Mouse (Mus musculus): ENCODE results near the gene Lrrk1. TPM values are rescaled to one million over a fixed set of nuclear protein-coding genes. Genes with fewer than 3 reads are reported as not detected.

Lrrk1 gene
- polyA plus RNA-seq, 1 experiment from 2014 or later = 15.4 TPM

DNA sequence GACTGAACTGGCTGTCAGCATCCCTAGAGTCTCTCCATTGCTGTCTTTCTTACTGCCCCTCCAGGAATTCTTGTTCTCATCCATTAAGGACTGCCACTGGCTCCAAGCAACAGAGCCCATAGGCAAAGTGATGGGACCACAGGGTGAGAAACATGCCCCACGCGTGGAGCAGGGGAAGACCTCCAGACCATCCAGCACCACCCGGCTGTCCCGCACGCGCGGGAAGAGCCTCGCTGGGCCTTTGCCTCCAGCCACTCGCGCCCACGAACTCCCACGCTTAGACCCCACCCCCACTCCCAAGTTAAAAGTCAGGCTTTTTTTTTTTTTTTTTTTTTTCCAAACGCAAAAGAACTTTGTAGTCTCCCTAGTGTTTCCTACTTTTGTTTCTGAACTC lies 734 bp downstream of the Lrrk1 start:
- Histone ChIP-seq H3K9me3 (ENCODE audit: control insufficient read depth, low read length) (no peaks in the 10 kb centered on the region), H3K36me3 (ENCODE audit: control insufficient read depth, insufficient read depth, low read length) (no peaks in the 10 kb centered on the region), H3K27me3 (replicated peaks; ENCODE audit: control insufficient read depth, insufficient read depth, low read length) (no peaks in the 10 kb centered on the region), H3K4me2 (ENCODE audit: low read depth, low read length) (peak overlapping the region; percentile 88), H3K4me1 (ENCODE audit: control insufficient read depth, insufficient read depth, low read length) (peaks cover 25% of the 10 kb centered on the region), H3K9ac (ENCODE audit: low read depth, low read length) (peak overlapping the region; percentile 95), H3K4me3 (ENCODE audit: low read length) (peak overlapping the region; percentile 91), H3K27ac (ENCODE audit: low read length) (peak overlapping the region; percentile 88)
- ATAC-seq = peak; percentile 5; the same call in 1 of the 2 replicates
- WGBS = 4% methylated on average over 13 of the region's 13 CpGs

DNA sequence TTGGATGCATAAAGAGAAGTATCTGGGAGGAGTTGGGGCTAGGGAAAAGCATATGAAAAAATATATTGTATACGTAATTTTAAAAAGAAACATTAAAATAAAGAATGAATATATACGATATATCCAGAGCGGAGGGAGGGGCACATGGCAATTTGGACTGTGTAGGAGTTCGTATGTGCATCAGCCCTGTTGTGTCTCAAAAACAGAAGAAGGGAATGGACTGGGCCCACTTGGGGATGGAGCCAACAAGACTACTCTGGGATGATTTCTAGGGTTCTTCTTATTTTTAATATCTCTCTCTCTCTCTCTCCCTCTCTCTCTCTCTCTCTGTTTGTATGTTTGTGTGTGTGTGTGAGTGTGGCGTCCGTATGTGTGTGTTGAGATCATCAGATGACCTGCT lies 1.7 kb downstream of the Lrrk1 start:
- H3K4me2 ChIP-seq (ENCODE audit: low read depth, low read length) = no peak overlapping the region
- H3K9me3 ChIP-seq (ENCODE audit: control insufficient read depth, low read length) = no peaks in the 10 kb centered on the region
- H3K27me3 ChIP-seq (replicated peaks; ENCODE audit: control insufficient read depth, insufficient read depth, low read length) = no peaks in the 10 kb centered on the region
- ATAC-seq = no peak
- H3K4me3 ChIP-seq (ENCODE audit: low read length) = no peak overlapping the region
- peaks cover 25% of the 10 kb centered on the region for H3K4me1 ChIP-seq (ENCODE audit: control insufficient read depth, insufficient read depth, low read length)
- no peaks in the 10 kb centered on the region for H3K36me3 ChIP-seq (ENCODE audit: control insufficient read depth, insufficient read depth, low read length)
- 96% methylated on average over 6 of the region's 6 CpGs for WGBS
- no peak overlapping the region for H3K27ac ChIP-seq (ENCODE audit: low read length)
- no peak overlapping the region for H3K9ac ChIP-seq (ENCODE audit: low read depth, low read length)

DNA sequence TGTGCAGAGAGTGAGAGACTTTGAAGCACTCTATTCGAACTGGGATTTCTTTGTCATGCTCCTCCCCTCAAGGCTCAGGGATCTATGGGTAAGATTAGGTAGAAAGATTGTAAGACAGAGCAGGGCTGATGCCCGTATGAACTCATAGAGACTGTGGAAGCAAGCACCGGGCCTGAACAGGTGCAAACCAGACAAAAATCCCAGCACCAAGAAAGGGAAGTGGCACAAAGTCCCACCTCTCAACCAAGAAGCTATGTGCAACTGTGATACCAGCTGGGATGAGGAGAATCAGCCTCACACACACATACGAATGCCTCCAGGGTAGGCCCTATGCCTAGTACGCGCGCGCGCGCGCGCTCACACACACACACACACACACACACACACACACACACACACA lies 2.3 kb downstream of the Lrrk1 start:
- no peak overlapping the region for H3K4me3 ChIP-seq (ENCODE audit: low read length)
- no peaks in the 10 kb centered on the region for H3K36me3 ChIP-seq (ENCODE audit: control insufficient read depth, insufficient read depth, low read length)
- no peak for ATAC-seq
- no peaks in the 10 kb centered on the region for H3K27me3 ChIP-seq (replicated peaks; ENCODE audit: control insufficient read depth, insufficient read depth, low read length)
- no peaks in the 10 kb centered on the region for H3K9me3 ChIP-seq (ENCODE audit: control insufficient read depth, low read length)
- H3K9ac ChIP-seq (ENCODE audit: low read depth, low read length) = no peak overlapping the region
- 95% methylated on average over 12 of the region's 12 CpGs for WGBS
- no peak overlapping the region for H3K4me2 ChIP-seq (ENCODE audit: low read depth, low read length)
- no peak overlapping the region for H3K27ac ChIP-seq (ENCODE audit: low read length)
- peaks cover 25% of the 10 kb centered on the region for H3K4me1 ChIP-seq (ENCODE audit: control insufficient read depth, insufficient read depth, low read length)

DNA sequence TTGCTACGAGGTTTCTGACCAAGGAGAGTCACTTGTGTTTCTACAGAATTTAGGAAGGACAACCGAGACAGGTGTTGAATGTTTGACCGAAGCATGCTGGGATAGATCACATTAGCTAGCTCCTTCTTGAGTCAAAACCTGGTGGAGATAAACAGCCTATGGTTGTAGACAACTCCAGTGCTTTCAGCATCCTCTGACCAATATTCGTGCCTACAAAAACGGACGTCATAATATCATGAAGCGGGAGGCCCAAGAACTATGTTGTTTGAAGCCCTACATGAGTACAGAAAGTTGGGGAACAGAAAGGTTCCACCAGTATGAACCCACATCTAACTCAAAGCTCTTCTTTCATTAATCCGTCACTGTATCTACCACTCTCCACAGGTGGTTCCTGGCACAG lies 3.3 kb downstream of the Lrrk1 start:
- H3K4me1 ChIP-seq (ENCODE audit: control insufficient read depth, insufficient read depth, low read length) = peaks cover 25% of the 10 kb centered on the region
- H3K27ac ChIP-seq (ENCODE audit: low read length) = no peak overlapping the region
- no peak overlapping the region for H3K9ac ChIP-seq (ENCODE audit: low read depth, low read length)
- no peaks in the 10 kb centered on the region for H3K27me3 ChIP-seq (replicated peaks; ENCODE audit: control insufficient read depth, insufficient read depth, low read length)
- no peak overlapping the region for H3K4me3 ChIP-seq (ENCODE audit: low read length)
- WGBS = 88% methylated on average over 8 of the region's 8 CpGs
- H3K36me3 ChIP-seq (ENCODE audit: control insufficient read depth, insufficient read depth, low read length) = no peaks in the 10 kb centered on the region
- H3K9me3 ChIP-seq (ENCODE audit: control insufficient read depth, low read length) = no peaks in the 10 kb centered on the region
- no peak overlapping the region for H3K4me2 ChIP-seq (ENCODE audit: low read depth, low read length)
- ATAC-seq = no peak

DNA sequence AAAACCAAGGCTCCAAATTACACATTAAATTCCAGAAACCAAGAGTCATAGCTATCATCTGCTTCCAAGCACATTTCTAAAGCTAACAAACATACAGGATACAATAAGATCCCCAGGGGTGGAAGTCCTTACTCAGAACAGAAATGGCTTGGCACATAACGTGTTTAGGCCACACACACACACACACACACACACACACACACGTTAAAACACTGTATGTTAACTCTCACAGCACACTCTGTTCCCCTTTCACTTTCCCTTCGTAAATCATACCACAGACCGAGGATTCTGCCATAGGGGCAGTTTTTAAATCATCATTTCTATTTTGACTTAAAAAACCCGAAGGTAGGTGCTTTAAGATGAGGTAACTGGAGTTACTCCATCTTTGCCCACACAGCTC lies 3.9 kb downstream of the Lrrk1 start:
- Histone ChIP-seq H3K4me1 (ENCODE audit: control insufficient read depth, insufficient read depth, low read length) (peaks cover 25% of the 10 kb centered on the region), H3K4me3 (ENCODE audit: low read length) (no peak overlapping the region), H3K27me3 (replicated peaks; ENCODE audit: control insufficient read depth, insufficient read depth, low read length) (no peaks in the 10 kb centered on the region), H3K9me3 (ENCODE audit: control insufficient read depth, low read length) (no peaks in the 10 kb centered on the region), H3K36me3 (ENCODE audit: control insufficient read depth, insufficient read depth, low read length) (no peaks in the 10 kb centered on the region), H3K9ac (ENCODE audit: low read depth, low read length) (no peak overlapping the region), H3K27ac (ENCODE audit: low read length) (peak overlapping the region; percentile 65), H3K4me2 (ENCODE audit: low read depth, low read length) (no peak overlapping the region)
- 49% methylated on average over 5 of the region's 5 CpGs for WGBS
- no peak for ATAC-seq

DNA sequence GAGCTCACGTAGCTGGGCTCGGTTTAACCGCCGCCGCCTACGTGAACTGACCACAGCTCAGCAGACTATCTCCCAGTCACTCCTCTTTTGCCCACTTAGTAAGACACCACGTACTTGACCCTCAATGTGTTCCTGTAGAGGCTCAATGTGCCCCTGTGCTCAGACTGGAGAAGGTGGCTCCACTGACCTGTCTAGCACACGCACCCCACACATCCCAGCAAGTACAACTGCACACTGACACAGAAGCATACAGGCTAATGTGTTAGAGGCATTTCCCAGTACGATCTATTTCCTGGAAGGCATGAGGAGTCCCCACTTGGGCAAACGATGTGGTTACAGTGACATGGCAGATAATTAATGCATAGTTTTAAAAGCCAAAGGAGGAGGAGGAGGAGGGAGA lies 11.6 kb downstream of the Lrrk1 start:
- H3K9ac ChIP-seq (ENCODE audit: low read depth, low read length) = no peak overlapping the region
- WGBS = 81% methylated on average over 10 of the region's 10 CpGs
- no peak overlapping the region for H3K4me3 ChIP-seq (ENCODE audit: low read length)
- H3K4me2 ChIP-seq (ENCODE audit: low read depth, low read length) = no peak overlapping the region
- peaks cover 5% of the 10 kb centered on the region; the same call in 1 of the 2 replicates for H3K4me1 ChIP-seq (ENCODE audit: control insufficient read depth, insufficient read depth, low read length)
- ATAC-seq = peak; percentile 63
- H3K27me3 ChIP-seq (replicated peaks; ENCODE audit: control insufficient read depth, insufficient read depth, low read length) = no peaks in the 10 kb centered on the region
- H3K36me3 ChIP-seq (ENCODE audit: control insufficient read depth, insufficient read depth, low read length) = no peaks in the 10 kb centered on the region; the same call in 1 of the 2 replicates
- H3K9me3 ChIP-seq (ENCODE audit: control insufficient read depth, low read length) = no peaks in the 10 kb centered on the region
- no peak overlapping the region for H3K27ac ChIP-seq (ENCODE audit: low read length)

DNA sequence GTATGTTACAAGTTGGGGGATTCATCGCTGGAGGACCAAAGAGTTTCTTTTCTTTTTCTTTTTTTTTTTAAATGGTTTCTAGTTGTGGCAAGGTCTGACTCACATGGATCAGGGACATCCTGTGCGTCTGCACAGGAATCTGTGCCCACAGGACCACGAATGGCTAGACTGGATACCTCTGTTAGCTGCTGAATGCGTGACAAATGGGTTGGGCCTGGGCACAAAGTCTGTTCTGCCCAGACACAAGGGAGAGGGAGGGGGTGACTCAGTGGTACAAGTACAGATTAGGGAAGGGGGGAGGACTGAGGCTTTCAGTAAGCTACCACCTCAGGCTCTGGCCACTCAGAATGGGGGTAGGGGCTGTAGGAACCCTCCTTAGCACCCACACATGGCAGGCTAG lies 12.4 kb downstream of the Lrrk1 start:
- Histone ChIP-seq H3K27me3 (replicated peaks; ENCODE audit: control insufficient read depth, insufficient read depth, low read length) (no peaks in the 10 kb centered on the region), H3K4me2 (ENCODE audit: low read depth, low read length) (no peak overlapping the region), H3K4me3 (ENCODE audit: low read length) (no peak overlapping the region), H3K4me1 (ENCODE audit: control insufficient read depth, insufficient read depth, low read length) (peaks cover 12% of the 10 kb centered on the region; the same call in 1 of the 2 replicates), H3K9ac (ENCODE audit: low read depth, low read length) (no peak overlapping the region), H3K9me3 (ENCODE audit: control insufficient read depth, low read length) (no peaks in the 10 kb centered on the region), H3K36me3 (ENCODE audit: control insufficient read depth, insufficient read depth, low read length) (no peaks in the 10 kb centered on the region; the same call in 1 of the 2 replicates), H3K27ac (ENCODE audit: low read length) (no peak overlapping the region)
- WGBS = 84% methylated on average over 4 of the region's 4 CpGs
- no peak for ATAC-seq

DNA sequence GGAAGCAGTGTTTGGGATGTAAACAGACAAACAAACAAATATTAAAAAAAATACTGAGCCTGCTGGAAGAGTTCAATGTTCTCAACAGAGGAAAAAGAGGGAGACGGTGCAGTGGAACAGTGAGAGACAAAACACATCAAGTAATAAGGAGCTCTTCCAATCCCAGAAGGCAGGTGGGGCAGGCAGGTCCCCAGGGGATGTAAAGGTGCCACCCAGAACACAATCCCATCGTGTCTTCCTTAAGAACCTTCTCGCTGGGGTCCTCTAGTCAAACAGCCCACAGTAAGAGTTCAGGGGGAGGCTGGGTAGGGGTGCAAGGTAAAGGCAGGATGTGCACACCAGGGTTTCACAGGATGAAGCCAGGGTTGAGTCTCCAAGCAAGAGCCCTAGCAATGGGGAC lies 14.8 kb downstream of the Lrrk1 start:
- H3K4me3 ChIP-seq (ENCODE audit: low read length) = no peak overlapping the region
- 88% methylated on average over 3 of the region's 3 CpGs for WGBS

DNA sequence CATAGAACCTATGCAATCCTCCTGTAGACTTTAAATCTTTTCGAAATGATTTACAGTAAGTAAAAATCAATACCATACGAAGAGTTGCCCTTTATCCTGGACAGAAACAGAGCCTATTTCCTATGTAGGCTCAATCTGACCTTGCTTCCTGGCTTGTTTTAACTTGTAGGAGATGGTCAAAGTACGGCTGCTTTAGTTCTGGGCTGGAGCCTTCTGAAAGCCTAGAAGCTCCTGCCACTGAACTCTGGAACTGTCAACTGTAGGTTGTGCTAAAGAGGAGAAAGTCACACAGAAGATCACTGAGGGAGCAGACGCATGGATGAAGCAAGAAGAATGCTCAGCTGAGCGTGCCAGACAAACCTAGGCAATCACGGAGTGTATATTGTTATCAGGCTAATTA lies 17.2 kb downstream of the Lrrk1 start:
- H3K9me3 ChIP-seq (ENCODE audit: control insufficient read depth, low read length) = no peaks in the 10 kb centered on the region
- no peaks in the 10 kb centered on the region for H3K36me3 ChIP-seq (ENCODE audit: control insufficient read depth, insufficient read depth, low read length)
- ATAC-seq = peak; percentile 66

More for the DNA sequence above, 14.8 kb downstream of the Lrrk1 start:
- no peak overlapping the region for H3K4me2 ChIP-seq (ENCODE audit: low read depth, low read length)
- H3K9me3 ChIP-seq (ENCODE audit: control insufficient read depth, low read length) = no peaks in the 10 kb centered on the region
- H3K36me3 ChIP-seq (ENCODE audit: control insufficient read depth, insufficient read depth, low read length) = no peaks in the 10 kb centered on the region
- no peak overlapping the region for H3K27ac ChIP-seq (ENCODE audit: low read length)
- H3K9ac ChIP-seq (ENCODE audit: low read depth, low read length) = no peak overlapping the region
- peaks cover 24% of the 10 kb centered on the region for H3K4me1 ChIP-seq (ENCODE audit: control insufficient read depth, insufficient read depth, low read length)
- H3K27me3 ChIP-seq (replicated peaks; ENCODE audit: control insufficient read depth, insufficient read depth, low read length) = no peaks in the 10 kb centered on the region
- no peak for ATAC-seq

DNA sequence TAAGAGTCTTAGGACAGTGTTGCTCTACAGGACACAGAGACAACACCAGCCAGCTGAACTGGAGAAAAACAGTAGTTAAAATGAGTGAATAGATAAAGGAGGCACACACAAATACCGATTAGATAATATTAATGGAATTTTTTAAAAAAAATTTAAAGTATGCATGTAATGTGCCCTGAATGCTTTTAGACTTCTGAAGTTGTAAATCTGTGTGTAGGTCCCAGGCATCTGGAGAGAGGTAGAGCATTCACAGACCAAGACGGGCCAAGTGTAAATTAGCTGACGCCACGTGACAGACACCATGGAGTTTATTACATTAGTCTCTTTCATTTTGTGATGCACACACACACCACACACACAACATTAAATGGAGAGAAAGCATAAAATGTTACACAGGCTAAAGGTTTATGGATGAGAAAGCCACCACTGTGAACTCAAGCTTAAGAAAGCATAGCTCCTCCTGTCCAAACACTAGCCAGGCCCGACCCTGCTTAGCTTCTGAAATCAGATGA lies 18.2 kb downstream of the Lrrk1 start:
- ATAC-seq = no peak
- H3K9me3 ChIP-seq (ENCODE audit: control insufficient read depth, low read length) = no peaks in the 10 kb centered on the region
- peak overlapping the region; percentile 53 for H3K27ac ChIP-seq (ENCODE audit: low read length)
- no peak overlapping the region for H3K9ac ChIP-seq (ENCODE audit: low read depth, low read length)
- no peak overlapping the region for H3K4me3 ChIP-seq (ENCODE audit: low read length)
- peaks cover 21% of the 10 kb centered on the region for H3K4me1 ChIP-seq (ENCODE audit: control insufficient read depth, insufficient read depth, low read length)
- H3K4me2 ChIP-seq (ENCODE audit: low read depth, low read length) = no peak overlapping the region
- 49% methylated on average over 5 of the region's 5 CpGs for WGBS
- H3K36me3 ChIP-seq (ENCODE audit: control insufficient read depth, insufficient read depth, low read length) = no peaks in the 10 kb centered on the region
- H3K27me3 ChIP-seq (replicated peaks; ENCODE audit: control insufficient read depth, insufficient read depth, low read length) = no peaks in the 10 kb centered on the region

More for the DNA sequence above, 17.2 kb downstream of the Lrrk1 start:
- Histone ChIP-seq H3K4me3 (ENCODE audit: low read length) (no peak overlapping the region), H3K4me2 (ENCODE audit: low read depth, low read length) (no peak overlapping the region), H3K27me3 (replicated peaks; ENCODE audit: control insufficient read depth, insufficient read depth, low read length) (no peaks in the 10 kb centered on the region), H3K9ac (ENCODE audit: low read depth, low read length) (no peak overlapping the region), H3K4me1 (ENCODE audit: control insufficient read depth, insufficient read depth, low read length) (peaks cover 21% of the 10 kb centered on the region), H3K27ac (ENCODE audit: low read length) (peak overlapping the region; percentile 49)
- 67% methylated on average over 6 of the region's 6 CpGs for WGBS
